Mouse (Mus musculus): ENCODE measurements around the gene Palb2. TPM values are rescaled to one million over a fixed set of nuclear protein-coding genes. Genes with fewer than 3 reads are reported as not detected.

The Palb2 gene
- polyA plus RNA-seq, 1 experiment from 2014 or later = 21.4 TPM

Other genes starting within 250 kb of the Palb2 start
- 15.1 and 16.7 TPM in 2 replicates for gene Cog7, start 151.3 kb downstream of the Palb2 start, polyA plus RNA-seq (2016; fragmentation: Nextera tagmentation; extraction: Ambion mirVana)
- gene Gga2, start 111.8 kb downstream of the Palb2 start, polyA plus RNA-seq (2016; fragmentation: Nextera tagmentation; extraction: Ambion mirVana) = 65.3 and 68.4 TPM in 2 replicates
- 38.3 and 41.1 TPM in 2 replicates for gene Ubfd1, start 65.8 kb downstream of the Palb2 start, polyA plus RNA-seq (2016; fragmentation: Nextera tagmentation; extraction: Ambion mirVana)
- 10.3 and 10.8 TPM in 2 replicates for gene Ears2, start 65.7 kb downstream of the Palb2 start, polyA plus RNA-seq (2016; fragmentation: Nextera tagmentation; extraction: Ambion mirVana)
- gene Ndufab1, start 31.1 kb downstream of the Palb2 start, polyA plus RNA-seq (2016; fragmentation: Nextera tagmentation; extraction: Ambion mirVana) = 562 and 614 TPM in 2 replicates
- 58.4 and 60.8 TPM in 2 replicates for gene Dctn5, start 56 bp upstream of the Palb2 start, polyA plus RNA-seq (2016; fragmentation: Nextera tagmentation; extraction: Ambion mirVana)
- 147 and 151 TPM in 2 replicates for gene Plk1, start 26.5 kb upstream of the Palb2 start, polyA plus RNA-seq (2016; fragmentation: Nextera tagmentation; extraction: Ambion mirVana)
- gene Ern2, start 53.2 kb upstream of the Palb2 start, polyA plus RNA-seq (2016; fragmentation: Nextera tagmentation; extraction: Ambion mirVana) = 0.05 TPM in 1 of 2 replicates, not detected in the other
- 0.21 and 0.47 TPM in 2 replicates for gene Chp2, start 86.5 kb upstream of the Palb2 start, polyA plus RNA-seq (2016; fragmentation: Nextera tagmentation; extraction: Ambion mirVana)
- 2.0 and 2.3 TPM in 2 replicates for gene Prkcb, start 155.8 kb upstream of the Palb2 start, polyA plus RNA-seq (2016; fragmentation: Nextera tagmentation; extraction: Ambion mirVana)